Mouse (Mus musculus) C2C12 (cell line): ENCODE data around the gene Vasn.

Source experiments
- CEBPB ChIP-seq: IDR thresholded peaks from one replicate; pipeline ENCODE4 v1.6.1; 2011; ENCODE audit warnings: low read depth, mild to moderate bottlenecking, control low read depth, moderate library complexity
- CTCF ChIP-seq: IDR thresholded peaks from one replicate; pipeline ENCODE4 v1.5.1; 2011; ENCODE audit not compliant: control insufficient read depth, insufficient read depth, insufficient read length
- FOSL1 ChIP-seq: IDR thresholded peaks from one replicate; pipeline ENCODE4 v1.8.0; 2011; ENCODE audit warnings: mild to moderate bottlenecking, low read length; ENCODE audit not compliant: poor library complexity, insufficient read depth, severe bottlenecking
- MAX ChIP-seq: IDR thresholded peaks from one replicate; pipeline ENCODE4 v1.6.1; 2011; ENCODE audit warnings: mild to moderate bottlenecking, control low read depth
- MYOD1 ChIP-seq: IDR thresholded peaks from one replicate; pipeline ENCODE4 v1.6.1; 2011; ENCODE audit warnings: low read depth; ENCODE audit not compliant: control insufficient read depth, insufficient read length
- USF1 ChIP-seq: IDR thresholded peaks from one replicate; pipeline ENCODE4 v1.6.1; 2011; ENCODE audit warnings: low read depth, mild to moderate bottlenecking, control low read depth, moderate library complexity

DNA sequence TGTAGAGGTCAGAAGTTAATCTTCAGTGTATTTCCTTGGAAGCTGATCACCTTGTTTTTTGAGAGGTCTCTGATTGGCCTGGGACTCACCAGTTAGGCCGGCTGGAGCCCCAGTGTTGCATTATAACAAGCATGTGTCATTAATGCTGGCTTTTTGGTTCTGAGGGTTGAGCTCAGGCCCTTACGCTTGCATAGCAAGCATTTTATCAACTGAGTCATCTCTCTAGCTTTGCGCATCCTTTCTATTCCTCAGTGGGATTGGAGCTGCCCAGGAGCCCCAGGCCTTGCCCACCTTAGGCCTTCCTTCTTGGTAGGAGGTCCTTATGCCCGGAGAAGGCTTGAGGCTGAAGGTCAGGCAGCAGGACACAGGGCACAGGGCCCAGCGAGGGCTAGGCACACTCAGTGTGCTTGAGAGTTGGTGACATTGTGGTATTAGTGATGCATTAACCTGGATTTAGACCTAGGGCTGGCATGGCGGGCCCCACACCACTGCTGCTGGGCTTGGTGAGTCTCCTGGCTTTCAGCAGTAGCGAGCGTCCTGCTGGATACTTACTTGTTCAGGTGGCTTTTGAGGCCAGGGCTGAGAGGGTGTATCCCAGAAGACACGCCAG lies 38.9 kb upstream of the Vasn start:
- no peak for TF ChIP-seq MAX
- no peak for TF ChIP-seq CTCF
- no peak for TF ChIP-seq CEBPB
- no peak for TF ChIP-seq USF1
- no peak for TF ChIP-seq FOSL1
- no peak for TF ChIP-seq MYOD1
